In the genomic region with DNA sequence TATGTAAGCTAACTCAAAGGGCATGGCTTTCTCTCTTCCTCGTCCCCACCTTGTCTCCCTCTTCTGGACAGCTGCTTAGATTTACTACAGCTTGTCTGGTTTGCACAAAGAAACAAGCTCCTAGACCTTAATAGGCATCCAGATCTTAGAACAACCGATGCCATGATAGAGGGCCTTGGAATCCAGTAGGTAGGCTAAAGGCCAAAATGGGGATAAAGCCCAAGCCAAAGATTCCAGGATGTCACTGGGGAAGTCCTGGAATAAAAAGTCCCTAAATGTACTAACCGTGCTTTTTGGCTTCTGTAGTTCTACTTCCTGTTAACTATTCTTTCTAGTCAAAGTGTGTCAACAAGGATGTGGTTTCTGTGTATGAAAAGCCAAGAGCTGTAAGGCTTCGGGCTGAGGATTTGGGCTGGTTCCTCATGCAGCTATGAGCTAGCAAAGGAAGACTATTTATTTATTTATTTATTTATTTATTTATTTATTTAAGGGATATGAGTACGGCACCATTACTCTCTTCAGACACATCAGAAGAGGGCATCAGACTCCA, we compare ENCODE assay signal across 16 mouse cellular contexts.
DNase-seq lines count a peak whose midpoint lies in the region; ATAC-seq and TF ChIP-seq lines count a peak whose summit lies in the region.
"Had no signal": no experiment of that assay in that cellular context is flagged by ENCODE, and none has a peak within 500 bp of the region (broad histone marks: within the 10 kb centered on the region; RNA-seq: fewer than 3 reads in every experiment).

No protein-coding gene starts in this region.

- H3K27me3 ChIP-seq in kidney, embryonic 15.5 days, result no peaks in the 10 kb centered on the region
- no peaks in the 10 kb centered on the region for H3K27me3 ChIP-seq in thymus, adult 2 months (ENCODE audit: control insufficient read depth, insufficient read depth, low read length)
- H3K27me3 ChIP-seq in heart, embryonic 11.5 days (ENCODE audit: control insufficient read depth, insufficient read depth, low read length), result no peaks in the 10 kb centered on the region
- H3K27me3 ChIP-seq: embryonic facial prominence, embryonic 13.5 days; forebrain, embryonic 13.5 days had no signal

- no peaks in the 10 kb centered on the region for H3K4me1 ChIP-seq in kidney, embryonic 15.5 days
- H3K4me1 ChIP-seq in thymus, adult 2 months (replicated peaks; ENCODE audit: control insufficient read depth, insufficient read depth, low read length), result peaks cover 4% of the 10 kb centered on the region
- H3K4me1 ChIP-seq in heart, embryonic 11.5 days (ENCODE audit: control insufficient read depth, insufficient read depth, low read length), result no peaks in the 10 kb centered on the region
- H3K4me1 ChIP-seq: forebrain, embryonic 13.5 days had no signal

- 81% methylated on average over 5 of the region's 5 CpGs for WGBS in kidney, embryonic 15.5 days
- WGBS in thymus, adult 2 months, result 15% methylated on average over 5 of the region's 5 CpGs
- WGBS in heart, embryonic 11.5 days (ENCODE audit: insufficient replicate concordance), result 80% methylated on average over 5 of the region's 5 CpGs

- no peak overlapping the region for H3K4me2 ChIP-seq in kidney, embryonic 15.5 days
- no peak overlapping the region for H3K4me2 ChIP-seq in heart, embryonic 11.5 days
- H3K4me2 ChIP-seq: embryonic facial prominence, embryonic 13.5 days; forebrain, embryonic 13.5 days had no signal

- TF ChIP-seq POLR2A in thymus, adult 2 months (IDR thresholded peaks at IDR 0.05; ENCODE audit: control insufficient read depth, extremely low read depth, insufficient read depth, low read length, poor library complexity), result no peak

- DNase-seq in kidney, adult 9 months, result peak; percentile 5
- peak; percentile 71 for DNase-seq in CD4-positive, CD25-positive, alpha-beta regulatory T cell, adult 2 months (ENCODE audit: low read depth, low spot score)
- DNase-seq in thymus, adult 2 months, result peak; percentile 40
- no peak for DNase-seq in retina, embryonic 14.5 days (ENCODE audit: low spot score)
- no peak for DNase-seq in gastrocnemius, adult 2 months
- DNase-seq: adrenal gland, adult 2 months; cerebellum, postnatal 36 days; gastrocnemius, postnatal 25 days; lung, postnatal 14 days had no signal

- no peak overlapping the region for H3K9ac ChIP-seq in kidney, embryonic 15.5 days
- no peak overlapping the region for H3K9ac ChIP-seq in heart, embryonic 11.5 days (ENCODE audit: low read depth, low read length)
- H3K9ac ChIP-seq: embryonic facial prominence, embryonic 13.5 days; forebrain, embryonic 13.5 days had no signal

- no peaks in the 10 kb centered on the region for H3K9me3 ChIP-seq in kidney, embryonic 15.5 days (replicated peaks)
- no peaks in the 10 kb centered on the region for H3K9me3 ChIP-seq in heart, embryonic 11.5 days (replicated peaks; ENCODE audit: control insufficient read depth, low read length)
- H3K9me3 ChIP-seq: embryonic facial prominence, embryonic 13.5 days; forebrain, embryonic 13.5 days had no signal

- no peak for ATAC-seq in kidney, embryonic 15.5 days (replicated peaks; ENCODE audit: low FRiP score)
- peak; percentile 99 for ATAC-seq in inflammation-experienced regulatory T-cells, adult 6 months
- ATAC-seq in heart, embryonic 11.5 days (replicated peaks; ENCODE audit: insufficient number of reproducible peaks, low FRiP score, low TSS enrichment), result no peak
- ATAC-seq: forebrain, embryonic 13.5 days; midbrain, embryonic 16.5 days; Patski had no signal

- no peak overlapping the region for H3K27ac ChIP-seq in kidney, embryonic 15.5 days
- H3K27ac ChIP-seq in thymus, adult 2 months (ENCODE audit: control insufficient read depth, insufficient read depth, low read length), result peak overlapping the region; percentile 64
- no peak overlapping the region for H3K27ac ChIP-seq in heart, embryonic 11.5 days (ENCODE audit: low read depth, low read length)
- H3K27ac ChIP-seq in gastrocnemius, adult 2 months, result no peak overlapping the region
- H3K27ac ChIP-seq: embryonic facial prominence, embryonic 13.5 days; forebrain, embryonic 13.5 days had no signal

- H3K4me3 ChIP-seq in kidney, embryonic 15.5 days (replicated peaks), result no peak overlapping the region
- H3K4me3 ChIP-seq in thymus, adult 2 months (ENCODE audit: control insufficient read depth, insufficient read depth, low read length), result no peak overlapping the region
- H3K4me3 ChIP-seq in heart, embryonic 11.5 days (ENCODE audit: low read depth, low read length), result no peak overlapping the region
- no peak overlapping the region for H3K4me3 ChIP-seq in gastrocnemius, adult 2 months
- H3K4me3 ChIP-seq: embryonic facial prominence, embryonic 13.5 days; forebrain, embryonic 13.5 days had no signal

- TF ChIP-seq CTCF in thymus, adult 2 months (IDR thresholded peaks at IDR 0.05; ENCODE audit: borderline replicate concordance, control insufficient read depth, extremely low read depth, insufficient read depth, low read length, poor library complexity), result no peak
- TF ChIP-seq CTCF in gastrocnemius, adult 2 months (IDR thresholded peaks at IDR 0.05), result no peak

- no peaks in the 10 kb centered on the region for H3K36me3 ChIP-seq in kidney, embryonic 15.5 days
- no peaks in the 10 kb centered on the region for H3K36me3 ChIP-seq in thymus, adult 2 months (ENCODE audit: control insufficient read depth, insufficient read depth, low read length)
- no peaks in the 10 kb centered on the region for H3K36me3 ChIP-seq in heart, embryonic 11.5 days (ENCODE audit: control insufficient read depth, insufficient read depth, low read length)
- H3K36me3 ChIP-seq: embryonic facial prominence, embryonic 13.5 days had no signal

- intact Hi-C loops in gastrocnemius, adult 2 months (cut with DNase I), result no loop called here

Comparison
In these comparisons a context has a peak if more than half of its experiments do, and no peak if none do; other contexts are left out.
1. DNase-seq: peak in kidney, adult 9 months (single experiment), CD4-positive, CD25-positive, alpha-beta regulatory T cell, adult 2 months (single experiment) and thymus, adult 2 months (single experiment); none in retina, embryonic 14.5 days (single experiment) and gastrocnemius, adult 2 months (single experiment).